Mouse (Mus musculus): ENCODE data around the gene Hnrnph2.

DNA sequence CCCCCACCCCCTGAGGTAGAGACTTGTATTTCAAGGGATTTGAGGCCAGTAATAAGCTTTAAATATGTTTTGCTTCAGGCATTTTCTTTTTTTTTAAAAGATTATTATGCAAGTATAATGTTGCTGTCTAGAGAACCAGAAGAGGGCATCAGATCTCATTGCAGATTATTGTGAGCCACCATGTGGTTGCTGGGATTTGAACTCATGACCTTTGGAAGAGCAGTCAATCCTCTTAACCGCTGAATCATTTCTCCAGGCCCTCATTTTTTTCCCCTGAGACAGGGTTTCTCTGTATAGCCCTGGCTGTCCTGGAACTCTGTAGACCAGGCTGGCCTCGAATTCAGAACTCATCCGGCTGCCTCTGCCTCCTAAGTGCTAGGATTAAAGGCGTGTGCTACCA is 12.7 kb upstream of the Hnrnph2 start:
- TF ChIP-seq EP300 (IDR thresholded peaks at IDR 0.05; ENCODE audit: low read depth) (no peak), CTCF (IDR thresholded peaks at IDR 0.05; ENCODE audit: low read depth) (no peak)
